Mouse (Mus musculus) cerebellum, adult 8-10 months (tissue): ENCODE results near the gene Bloc1s1.

ENCODE experiments used
- DNase-seq: peaks from one replicate; pipeline ENCODE4 v3.0.0; 2022

Bloc1s1 gene

GRCm38 (mm10) chr10:128929638-128930378 is 6.0 kb upstream of the Bloc1s1 start:
- no peak for DNase-seq

- no peak for DNase-seq
Observed at GRCm38 (mm10) chr10:128928356-128928755, 4.5 kb upstream of the Bloc1s1 start.

GRCm38 (mm10) chr10:128923013-128923691 is 683 bp downstream of the Bloc1s1 start:
- peak; percentile 94 for DNase-seq

- DNase-seq = no peak
Observed at GRCm38 (mm10) chr10:128922822-128923012, 1.1 kb downstream of the Bloc1s1 start, which contains the start of gene Rdh5. Rdh5 (minus strand) TSS chr10:128922888.

DNA sequence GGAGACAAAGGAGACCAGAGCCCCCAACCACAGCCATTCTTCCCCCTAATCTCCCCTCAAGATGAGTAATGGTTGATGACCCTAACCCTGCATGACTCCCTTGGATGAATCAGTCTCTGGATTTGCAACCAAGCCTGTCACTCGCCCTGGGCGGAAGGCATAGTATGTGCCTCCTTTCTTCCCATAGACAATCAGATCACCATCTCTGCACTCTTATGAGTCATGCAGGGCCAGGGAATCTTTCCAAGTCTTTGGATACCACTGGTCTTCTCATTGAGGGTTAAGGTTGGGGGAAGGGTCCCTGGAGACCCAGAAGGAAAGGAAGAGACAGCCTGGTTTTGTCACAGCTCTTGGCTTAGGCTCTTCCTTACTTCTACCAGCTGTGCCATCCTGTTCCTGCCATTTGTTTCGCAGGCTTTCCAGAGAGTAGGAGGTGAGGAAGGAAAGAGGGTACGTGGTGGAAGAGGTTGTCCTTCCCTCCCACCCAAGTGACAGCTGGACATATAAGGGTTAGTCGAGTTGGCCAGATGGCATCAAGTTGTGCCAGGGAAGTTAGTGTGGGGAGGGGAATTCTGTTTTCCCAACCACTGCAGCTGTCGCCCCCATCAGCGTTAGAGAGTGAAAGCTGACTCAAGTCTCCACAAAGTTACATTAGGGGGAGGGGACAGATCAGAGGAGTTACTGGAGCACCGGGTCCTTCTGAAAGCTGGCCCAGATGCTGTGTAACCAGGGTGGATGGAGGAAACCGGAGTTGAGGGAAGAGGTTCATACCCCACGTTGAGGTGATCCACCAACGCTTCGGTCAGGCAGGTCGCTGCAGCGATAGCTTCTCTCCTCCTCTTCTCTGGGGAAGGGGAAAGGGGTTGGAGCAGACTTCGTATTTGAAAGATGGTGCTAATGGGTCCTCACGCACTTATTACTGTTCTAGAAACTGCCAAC is 1.7 kb downstream of the Bloc1s1 start:
- no peak for DNase-seq

- no peak for DNase-seq
Observed at GRCm38 (mm10) chr10:128921251-128921650, 2.6 kb downstream of the Bloc1s1 start.

DNA sequence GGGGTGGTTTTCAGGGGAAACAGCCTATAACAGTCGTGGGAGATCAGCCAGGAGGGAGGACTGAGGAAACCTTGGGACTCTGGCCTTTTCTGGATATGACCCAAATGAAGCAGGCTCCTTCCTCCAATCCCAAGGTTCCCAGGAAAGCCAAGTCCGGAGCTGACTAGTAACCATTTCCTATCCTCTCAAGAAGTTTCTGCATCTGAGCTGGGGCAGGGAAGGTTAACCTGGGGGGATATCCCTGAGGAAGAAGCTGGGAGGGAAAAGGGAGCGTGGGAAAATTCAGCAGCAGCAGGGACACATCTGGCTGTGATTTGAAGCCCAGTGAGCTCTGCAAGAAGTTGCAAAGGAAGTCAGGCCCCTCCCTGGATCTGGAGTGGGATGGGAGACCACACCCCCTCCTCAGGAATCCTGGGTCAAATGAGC is 3.1 kb downstream of the Bloc1s1 start:
- no peak for DNase-seq

- no peak for DNase-seq
Observed at GRCm38 (mm10) chr10:128919966-128920365, 3.9 kb downstream of the Bloc1s1 start.

DNA sequence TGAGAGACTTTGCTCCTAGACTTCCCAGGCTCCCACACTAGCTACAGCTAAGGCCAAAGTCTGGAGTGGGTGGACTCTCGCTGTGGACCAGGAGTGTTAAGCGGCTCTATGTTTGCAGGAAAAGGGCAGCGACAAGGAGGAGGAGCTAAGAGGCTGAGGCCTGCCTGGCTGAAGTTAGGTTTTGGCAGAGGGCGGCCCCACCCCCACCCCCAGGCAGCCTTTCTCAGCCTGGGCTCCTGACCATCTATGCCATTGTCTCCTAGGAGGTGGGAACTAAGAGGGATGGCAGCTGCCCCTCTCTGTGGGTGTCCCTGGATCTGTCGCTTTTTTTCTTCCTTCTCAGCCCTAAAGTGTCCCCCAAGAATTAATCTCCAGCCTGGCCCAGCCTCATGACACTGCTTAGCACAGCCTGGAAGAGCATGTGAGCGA is 4.6 kb downstream of the Bloc1s1 start:
- no peak for DNase-seq

DNA sequence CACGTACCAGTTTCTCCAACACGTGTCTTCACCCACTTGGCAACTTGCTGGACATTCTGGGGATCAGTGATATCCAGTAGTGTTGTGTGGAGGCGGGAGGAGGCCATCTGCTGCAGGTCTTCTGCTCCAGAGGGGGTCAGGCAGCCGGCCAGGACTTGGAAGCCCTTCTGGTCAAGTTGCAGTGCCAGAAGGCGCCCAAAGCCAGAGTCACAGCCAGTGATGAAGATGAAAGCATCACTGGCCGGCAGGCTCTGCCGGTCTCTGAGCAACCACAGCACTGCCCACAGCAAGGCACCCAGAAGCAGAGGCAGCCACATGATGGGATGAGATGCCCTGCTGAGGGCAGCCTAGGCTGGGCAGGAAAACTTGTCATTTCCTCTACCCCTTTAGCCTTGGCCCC is 5.6 kb downstream of the Bloc1s1 start:
- peak; percentile 98 for DNase-seq

- DNase-seq = no peak
Observed at GRCm38 (mm10) chr10:128917400-128917799, 6.4 kb downstream of the Bloc1s1 start.

- DNase-seq = no peak
Observed at GRCm38 (mm10) chr10:128916665-128917064, 7.2 kb downstream of the Bloc1s1 start.

DNA sequence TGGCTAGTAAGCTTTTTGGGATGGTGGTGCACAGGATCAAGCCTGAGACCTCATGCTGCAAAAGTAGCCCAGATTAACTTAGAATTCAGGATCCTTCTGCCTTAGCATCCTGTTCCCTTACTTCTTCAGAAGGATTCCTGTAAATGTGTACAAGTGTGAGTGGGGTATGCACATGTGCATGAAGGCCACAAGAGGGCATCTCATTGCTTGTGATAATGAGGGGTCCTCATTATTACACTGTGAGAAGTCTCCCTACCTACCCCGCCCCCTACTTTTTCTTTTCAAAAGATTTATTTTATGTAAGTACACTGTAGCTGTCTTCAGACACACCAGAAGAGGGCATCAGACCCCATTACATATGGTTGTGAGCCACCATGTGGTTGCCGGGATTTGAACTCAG is 8.3 kb downstream of the Bloc1s1 start:
- no peak for DNase-seq

GRCm38 (mm10) chr10:128913696-128914095 is 10.1 kb downstream of the Bloc1s1 start:
- no peak for DNase-seq

DNA sequence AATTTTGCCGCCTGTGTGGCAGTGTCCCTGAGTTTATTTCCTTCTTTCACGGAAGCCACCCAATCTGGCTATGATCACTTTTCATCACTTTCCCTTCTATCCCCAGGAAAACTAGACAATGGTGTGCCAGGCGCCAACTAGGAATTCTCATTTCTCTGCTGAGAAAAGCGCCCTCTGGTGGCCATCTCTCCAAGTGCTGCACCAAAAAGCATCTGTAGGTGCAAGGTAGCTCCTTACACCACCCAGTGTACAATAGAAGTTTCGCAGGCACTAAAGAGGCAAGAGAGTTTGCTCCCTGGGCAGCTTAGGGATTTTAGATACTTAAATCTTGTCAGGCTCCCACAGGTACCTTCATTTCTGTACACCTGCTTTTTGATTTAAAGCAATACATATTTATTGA is 10.6 kb downstream of the Bloc1s1 start:
- peak; percentile 95 for DNase-seq

- DNase-seq = no peak
Observed at GRCm38 (mm10) chr10:128912791-128913190, 11.0 kb downstream of the Bloc1s1 start.

GRCm38 (mm10) chr10:128912268-128912667 is 11.6 kb downstream of the Bloc1s1 start:
- no peak for DNase-seq

GRCm38 (mm10) chr10:128911430-128911829 is 12.4 kb downstream of the Bloc1s1 start:
- no peak for DNase-seq

DNA sequence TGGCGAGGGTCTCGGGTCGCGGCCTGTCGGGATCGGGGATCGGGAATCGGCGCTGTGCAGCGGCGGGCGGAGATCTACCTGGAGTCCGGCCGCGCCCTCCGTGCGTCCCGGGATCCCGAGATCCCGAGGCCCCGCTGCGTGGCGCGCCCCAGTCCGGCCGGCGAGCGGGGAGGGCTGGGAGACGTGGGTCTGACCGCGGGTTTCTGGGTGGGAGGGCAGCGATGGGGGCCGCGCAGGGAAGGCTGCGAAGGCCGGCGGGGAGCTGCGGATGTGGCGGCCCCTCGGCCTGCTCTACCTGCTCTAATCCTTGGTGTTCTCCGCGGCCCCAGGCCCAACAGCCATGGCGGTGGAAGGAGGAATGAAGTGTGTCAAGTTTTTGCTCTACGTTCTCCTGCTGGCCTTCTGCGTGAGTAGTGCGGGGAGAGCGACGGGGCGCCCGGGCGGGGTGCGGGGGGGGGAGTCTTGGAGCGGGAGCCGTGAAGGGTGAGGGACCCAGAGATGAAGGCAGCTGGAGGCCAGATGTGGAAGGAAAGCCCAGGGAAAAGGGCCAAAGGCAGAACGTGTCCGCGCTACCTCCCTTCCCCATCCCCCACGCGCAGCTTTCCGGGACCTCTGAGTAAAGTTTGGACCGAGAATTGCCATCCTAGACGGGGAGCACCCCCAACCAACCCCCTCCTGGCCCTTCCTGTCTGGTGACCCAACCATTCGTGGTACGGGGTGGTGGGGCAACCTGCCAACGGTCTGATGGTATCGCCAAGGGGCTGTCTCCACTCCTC is 13.6 kb downstream of the Bloc1s1 start:
- DNase-seq = no peak

DNA sequence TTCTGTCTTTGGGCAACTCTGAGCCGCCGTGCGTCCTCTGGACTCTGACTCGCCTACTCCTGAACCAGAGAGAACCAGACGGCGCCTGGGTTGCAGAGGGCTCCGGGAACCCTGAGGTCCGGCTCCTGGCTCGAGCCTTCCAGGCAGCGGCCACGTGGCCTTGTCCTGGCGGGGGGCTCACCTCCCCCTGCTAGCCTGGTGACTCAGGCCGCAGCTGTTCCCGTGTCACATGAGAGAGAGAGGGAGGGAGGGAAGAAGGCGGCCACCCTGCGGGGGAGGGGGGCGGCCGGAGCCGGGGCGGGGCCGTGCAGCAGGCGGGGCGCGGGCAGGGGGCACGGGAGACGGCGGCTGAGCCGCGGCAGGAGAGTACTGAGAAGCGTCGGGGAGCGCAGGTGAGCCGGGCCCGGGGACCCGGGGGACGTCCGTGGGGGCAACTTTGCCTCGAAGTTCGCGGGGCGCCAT is 14.2 kb downstream of the Bloc1s1 start:
- DNase-seq = peak; percentile 53

DNA sequence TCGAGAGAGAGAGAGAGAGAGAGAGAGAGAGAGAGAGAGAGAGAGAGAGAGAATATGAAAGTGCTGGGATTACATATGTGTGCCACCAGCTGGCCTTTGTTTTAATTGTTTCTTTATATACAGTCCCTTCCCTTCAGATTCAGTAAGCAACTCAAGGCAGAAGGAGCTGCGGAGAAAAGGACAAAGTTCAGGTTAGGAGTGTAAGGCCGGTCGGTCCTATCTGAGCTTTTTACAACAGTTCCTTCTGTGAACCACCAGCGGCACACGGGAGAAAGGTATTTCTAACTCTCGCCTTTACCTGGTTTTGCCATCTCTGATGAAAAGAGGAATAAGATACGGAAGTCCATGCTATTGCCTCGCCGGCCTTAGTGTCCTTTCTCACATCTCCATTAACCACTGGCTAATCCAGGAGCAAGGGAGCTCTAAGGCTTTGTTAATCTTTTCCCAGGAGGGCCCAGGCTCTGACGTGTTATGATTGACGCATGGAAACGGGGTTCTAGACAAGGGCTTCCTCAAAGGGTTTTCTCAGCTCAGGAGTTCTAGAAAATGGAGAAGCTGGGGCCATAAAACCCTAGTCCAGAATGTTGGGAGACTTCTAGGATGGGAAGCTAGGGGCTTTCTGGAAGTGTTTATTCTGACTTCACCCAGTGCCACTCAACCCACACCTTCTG is 14.9 kb downstream of the Bloc1s1 start:
- no peak for DNase-seq

DNA sequence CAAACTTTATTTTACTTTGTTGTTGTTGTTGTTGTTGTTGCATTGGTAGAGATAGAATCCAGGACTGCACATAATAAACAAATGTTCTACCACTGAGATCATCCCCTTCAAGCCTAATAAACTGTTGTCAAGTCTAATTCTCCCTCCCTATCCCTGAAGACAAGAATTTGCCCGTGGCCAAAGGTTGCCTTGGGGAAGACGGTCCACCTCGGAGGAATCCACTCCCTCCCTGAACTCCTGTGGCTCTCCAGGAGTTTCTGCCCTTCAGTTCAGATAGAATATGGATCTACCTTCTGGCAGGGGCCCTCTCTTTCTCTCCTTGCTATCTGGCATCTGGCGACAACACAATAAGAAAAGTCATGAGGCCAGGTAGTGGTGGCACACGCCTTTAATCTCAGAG is 19.0 kb downstream of the Bloc1s1 start:
- no peak for DNase-seq
